Mouse (Mus musculus): ENCODE measurements at regions not wholly inside any gene's neighbourhood (a gene's known extent, or its start where the extent isn't known, plus 50 kb on each side); places are given as distances from the start of the nearest gene placed in this dataset.

GRCm38 (mm10) chr6:73370901-73371300, 98.6 kb downstream of the 4931417E11Rik start:
- Histone ChIP-seq H3K4me3 (ENCODE audit: control insufficient read depth, low read depth, low read length) (no peak overlapping the region), H3K27me3 (ENCODE audit: control insufficient read depth, insufficient read depth, low read length) (no peaks in the 10 kb centered on the region), H3K27ac (ENCODE audit: control insufficient read depth, insufficient read depth, low read depth, low read length) (no peak overlapping the region), H3K36me3 (ENCODE audit: control insufficient read depth, insufficient read depth, low read length) (no peaks in the 10 kb centered on the region), H3K4me1 (ENCODE audit: control insufficient read depth, insufficient read depth, low read length) (peaks cover 6% of the 10 kb centered on the region)
- TF ChIP-seq POLR2A (IDR thresholded peaks at IDR 0.05; ENCODE audit: control insufficient read depth, low read depth, low read length), result no peak
- TF ChIP-seq CTCF (IDR thresholded peaks at IDR 0.05; ENCODE audit: control insufficient read depth, insufficient read depth, insufficient replicate concordance, low read depth, low read length), result no peak

- no peak overlapping the region for H3K4me3 ChIP-seq (ENCODE audit: control insufficient read depth, low read depth, low read length)
- no peak overlapping the region for H3K27ac ChIP-seq (ENCODE audit: control insufficient read depth, insufficient read depth, low read depth, low read length)
- H3K36me3 ChIP-seq (ENCODE audit: control insufficient read depth, insufficient read depth, low read length), result no peaks in the 10 kb centered on the region
- no peaks in the 10 kb centered on the region for H3K27me3 ChIP-seq (ENCODE audit: control insufficient read depth, insufficient read depth, low read length)
- H3K4me1 ChIP-seq (ENCODE audit: control insufficient read depth, insufficient read depth, low read length), result peaks cover 6% of the 10 kb centered on the region
- TF ChIP-seq CTCF (IDR thresholded peaks at IDR 0.05; ENCODE audit: control insufficient read depth, insufficient read depth, insufficient replicate concordance, low read depth, low read length), result no peak
- no peak for TF ChIP-seq POLR2A (IDR thresholded peaks at IDR 0.05; ENCODE audit: control insufficient read depth, low read depth, low read length)
Measured at GRCm38 (mm10) chr6:73368836-73369141, 100.7 kb downstream of the 4931417E11Rik start.

- no peak for TF ChIP-seq CTCF (IDR thresholded peaks at IDR 0.05; ENCODE audit: control insufficient read depth, insufficient read depth, insufficient replicate concordance, low read depth, low read length)
- TF ChIP-seq POLR2A (IDR thresholded peaks at IDR 0.05; ENCODE audit: control insufficient read depth, low read depth, low read length), result no peak
- Histone ChIP-seq H3K4me3 (ENCODE audit: control insufficient read depth, low read depth, low read length) (peak overlapping the region; percentile 18; the same call in 1 of the 2 replicates), H3K27me3 (ENCODE audit: control insufficient read depth, insufficient read depth, low read length) (no peaks in the 10 kb centered on the region), H3K27ac (ENCODE audit: control insufficient read depth, insufficient read depth, low read depth, low read length) (no peak overlapping the region), H3K4me1 (ENCODE audit: control insufficient read depth, insufficient read depth, low read length) (peaks cover 6% of the 10 kb centered on the region), H3K36me3 (ENCODE audit: control insufficient read depth, insufficient read depth, low read length) (no peaks in the 10 kb centered on the region)
Measured at GRCm38 (mm10) chr6:73368047-73368835, 101.2 kb downstream of the 4931417E11Rik start.

- TF ChIP-seq CTCF (IDR thresholded peaks at IDR 0.05; ENCODE audit: control insufficient read depth, insufficient read depth, insufficient replicate concordance, low read depth, low read length), result 0 out of 2 replicates have a peak, but pooled peaks have one; percentile 6
- no peak for TF ChIP-seq POLR2A (IDR thresholded peaks at IDR 0.05; ENCODE audit: control insufficient read depth, low read depth, low read length)
- no peaks in the 10 kb centered on the region for H3K36me3 ChIP-seq (ENCODE audit: control insufficient read depth, insufficient read depth, low read length)
- no peaks in the 10 kb centered on the region for H3K27me3 ChIP-seq (ENCODE audit: control insufficient read depth, insufficient read depth, low read length)
- H3K4me1 ChIP-seq (ENCODE audit: control insufficient read depth, insufficient read depth, low read length), result peaks cover 6% of the 10 kb centered on the region
- no peak overlapping the region for H3K4me3 ChIP-seq (ENCODE audit: control insufficient read depth, low read depth, low read length)
- H3K27ac ChIP-seq (ENCODE audit: control insufficient read depth, insufficient read depth, low read depth, low read length), result no peak overlapping the region
Measured at GRCm38 (mm10) chr6:73367616-73368015, 101.9 kb downstream of the 4931417E11Rik start.

- TF ChIP-seq POLR2A (IDR thresholded peaks at IDR 0.05; ENCODE audit: control insufficient read depth, low read depth, low read length), result no peak
- Histone ChIP-seq H3K27me3 (ENCODE audit: control insufficient read depth, insufficient read depth, low read length) (no peaks in the 10 kb centered on the region), H3K4me3 (ENCODE audit: control insufficient read depth, low read depth, low read length) (no peak overlapping the region), H3K4me1 (ENCODE audit: control insufficient read depth, insufficient read depth, low read length) (peaks cover 6% of the 10 kb centered on the region), H3K27ac (ENCODE audit: control insufficient read depth, insufficient read depth, low read depth, low read length) (no peak overlapping the region), H3K36me3 (ENCODE audit: control insufficient read depth, insufficient read depth, low read length) (no peaks in the 10 kb centered on the region)
Measured at GRCm38 (mm10) chr6:73366626-73367025, 102.8 kb downstream of the 4931417E11Rik start.

- H3K27me3 ChIP-seq (ENCODE audit: control insufficient read depth, insufficient read depth, low read length), result no peaks in the 10 kb centered on the region
- H3K27ac ChIP-seq (ENCODE audit: control insufficient read depth, insufficient read depth, low read depth, low read length), result no peak overlapping the region
- H3K4me1 ChIP-seq (ENCODE audit: control insufficient read depth, insufficient read depth, low read length), result peaks cover 6% of the 10 kb centered on the region
- no peaks in the 10 kb centered on the region for H3K36me3 ChIP-seq (ENCODE audit: control insufficient read depth, insufficient read depth, low read length)
- TF ChIP-seq CTCF (IDR thresholded peaks at IDR 0.05; ENCODE audit: control insufficient read depth, insufficient read depth, insufficient replicate concordance, low read depth, low read length) (no peak), POLR2A (IDR thresholded peaks at IDR 0.05; ENCODE audit: control insufficient read depth, low read depth, low read length) (no peak)
- H3K4me3 ChIP-seq (ENCODE audit: control insufficient read depth, low read depth, low read length), result no peak overlapping the region
Measured at GRCm38 (mm10) chr6:73365306-73365705, 104.2 kb downstream of the 4931417E11Rik start.

- TF ChIP-seq CTCF (IDR thresholded peaks at IDR 0.05; ENCODE audit: control insufficient read depth, insufficient read depth, insufficient replicate concordance, low read depth, low read length), result no peak
- no peak for TF ChIP-seq POLR2A (IDR thresholded peaks at IDR 0.05; ENCODE audit: control insufficient read depth, low read depth, low read length)
- H3K36me3 ChIP-seq (ENCODE audit: control insufficient read depth, insufficient read depth, low read length), result no peaks in the 10 kb centered on the region
- H3K27me3 ChIP-seq (ENCODE audit: control insufficient read depth, insufficient read depth, low read length), result no peaks in the 10 kb centered on the region
- no peak overlapping the region for H3K27ac ChIP-seq (ENCODE audit: control insufficient read depth, insufficient read depth, low read depth, low read length)
- H3K4me1 ChIP-seq (ENCODE audit: control insufficient read depth, insufficient read depth, low read length), result no peaks in the 10 kb centered on the region
- no peak overlapping the region for H3K4me3 ChIP-seq (ENCODE audit: control insufficient read depth, low read depth, low read length)
Measured at GRCm38 (mm10) chr6:73334995-73335394, 86.8 kb downstream of the Suclg1 start.
